Mouse (Mus musculus) hindbrain, embryonic 15.5 days (tissue): Measurements from ENCODE around the gene Degs2. TPM values are rescaled to one million over a fixed set of nuclear protein-coding genes. Genes with fewer than 3 reads are reported as not detected.

ENCODE experiments used
- ATAC-seq: fragments of 200-750 bp; cut with Nextera tagmentation; 2 replicates; pipeline ENCODE4 v1.8.0; 2017; ENCODE audit warnings: low read depth, moderate number of reproducible peaks, moderate TSS enrichment; ENCODE audit not compliant: low FRiP score
- H3K27ac ChIP-seq: fragments of 300-500 bp; sonication (generic); replicated peaks from 2 replicates; pipeline ENCODE4 v1.5.1; 2015; ENCODE audit warnings: mild to moderate bottlenecking, inconsistent platforms
- H3K27me3 ChIP-seq: fragments of 300-500 bp; sonication (generic); 2 replicates; pipeline ENCODE4 v1.6.1; 2015; ENCODE audit warnings: control low read depth, inconsistent platforms
- H3K36me3 ChIP-seq: fragments of 300-500 bp; sonication (generic); 2 replicates; pipeline ENCODE4 v1.6.1; 2015; ENCODE audit warnings: control low read depth, inconsistent platforms
- H3K4me1 ChIP-seq: fragments of 300-500 bp; sonication (generic); replicated peaks from 2 replicates; pipeline ENCODE4 v1.6.1; 2015; ENCODE audit warnings: control low read depth, inconsistent platforms
- H3K4me2 ChIP-seq: fragments of 300-500 bp; sonication (generic); 2 replicates; pipeline ENCODE4 v1.6.1; 2015; ENCODE audit warnings: moderate library complexity, mild to moderate bottlenecking, inconsistent platforms
- H3K4me3 ChIP-seq: fragments of 300-500 bp; sonication (generic); 2 replicates; pipeline ENCODE4 v1.5.1; 2015; ENCODE audit warnings: mild to moderate bottlenecking, inconsistent platforms
- H3K9ac ChIP-seq: fragments of 300-500 bp; sonication (generic); 2 replicates; pipeline ENCODE4 v1.6.1; 2015; ENCODE audit warnings: inconsistent platforms
- H3K9me3 ChIP-seq: fragments of 300-500 bp; sonication (generic); 2 replicates; pipeline ENCODE4 v1.6.1; 2016; ENCODE audit warnings: control low read depth, inconsistent platforms
- WGBS: fragments of 180-500 bp; shearing (Covaris S2); methylation state at CpG from one replicate; pipeline ENCODE4 v1.1.7; 2015; 5-methylcytosine and 5-hydroxymethylcytosine counted together
- polyA plus RNA-seq: library from polyadenylated mRNA; unstranded; fragments of >200 nt; fragmentation: Nextera tagmentation; extraction: Ambion mirVana; gene quantifications from 2 replicates; pipeline ENCODE4 v1.2.1, GENCODE M21; 2015

Gene Degs2
- polyA plus RNA-seq: 2.4 and 3.2 TPM in 2 replicates

GRCm38 (mm10) chr12:108702185-108702584 is at the start of gene Degs2:
Gene Degs2 (minus strand): TSS chr12:108702315.
- H3K36me3 ChIP-seq: no peaks in the 10 kb centered on the region
- H3K9ac ChIP-seq: peak within 1 kb of the TSS; percentile 25; the same call in 1 of the 2 replicates
- H3K4me3 ChIP-seq: peak within 1 kb of the TSS; percentile 33
- H3K27me3 ChIP-seq: peaks cover 33% of the 10 kb centered on the region
- ATAC-seq: peak; percentile 55; the same call in 1 of the 2 replicates
- peak within 1 kb of the TSS; percentile 68 for H3K4me2 ChIP-seq
- H3K4me1 ChIP-seq: peaks cover 10% of the 10 kb centered on the region
- H3K9me3 ChIP-seq: no peaks in the 10 kb centered on the region
- WGBS: under 1% methylated on average over 32 of the region's 32 CpGs
- no peak within 1 kb of the TSS for H3K27ac ChIP-seq

- 35% methylated on average over 9 of the region's 9 CpGs for WGBS
- Histone ChIP-seq H3K4me3 (no peak overlapping the region), H3K9ac (no peak overlapping the region), H3K36me3 (no peaks in the 10 kb centered on the region), H3K4me2 (no peak overlapping the region), H3K9me3 (no peaks in the 10 kb centered on the region), H3K4me1 (no peaks in the 10 kb centered on the region), H3K27ac (no peak overlapping the region), H3K27me3 (no peaks in the 10 kb centered on the region)
- no peak for ATAC-seq
These were observed 49.7 kb upstream of the Degs2 start for GRCm38 (mm10) chr12:108751790-108752189.

GRCm38 (mm10) chr12:108750226-108750625 is 48.1 kb upstream of the Degs2 start:
- 77% methylated on average over 3 of the region's 3 CpGs for WGBS
- Histone ChIP-seq H3K4me2 (no peak overlapping the region), H3K9me3 (no peaks in the 10 kb centered on the region), H3K4me1 (no peaks in the 10 kb centered on the region), H3K36me3 (no peaks in the 10 kb centered on the region), H3K9ac (no peak overlapping the region), H3K27ac (no peak overlapping the region), H3K27me3 (no peaks in the 10 kb centered on the region), H3K4me3 (no peak overlapping the region)
- ATAC-seq: no peak

GRCm38 (mm10) chr12:108749454-108749853 is 47.3 kb upstream of the Degs2 start:
- no peak overlapping the region for H3K27ac ChIP-seq
- no peaks in the 10 kb centered on the region for H3K4me1 ChIP-seq
- H3K36me3 ChIP-seq: no peaks in the 10 kb centered on the region
- no peaks in the 10 kb centered on the region for H3K9me3 ChIP-seq
- H3K4me3 ChIP-seq: no peak overlapping the region
- ATAC-seq: no peak
- no peak overlapping the region for H3K4me2 ChIP-seq
- WGBS: 87% methylated on average over 9 of the region's 9 CpGs
- H3K27me3 ChIP-seq: no peaks in the 10 kb centered on the region
- H3K9ac ChIP-seq: no peak overlapping the region

- ATAC-seq: no peak
- Histone ChIP-seq H3K36me3 (no peaks in the 10 kb centered on the region), H3K4me3 (no peak overlapping the region), H3K27ac (no peak overlapping the region), H3K4me1 (no peaks in the 10 kb centered on the region), H3K9ac (no peak overlapping the region), H3K27me3 (no peaks in the 10 kb centered on the region), H3K9me3 (no peaks in the 10 kb centered on the region), H3K4me2 (no peak overlapping the region)
- 76% methylated on average over 6 of the region's 6 CpGs for WGBS
These were observed 46.9 kb upstream of the Degs2 start for GRCm38 (mm10) chr12:108749019-108749418.

GRCm38 (mm10) chr12:108745990-108746389 is 43.9 kb upstream of the Degs2 start:
- no peaks in the 10 kb centered on the region for H3K9me3 ChIP-seq
- no peak overlapping the region for H3K4me2 ChIP-seq
- no peak for ATAC-seq
- no peaks in the 10 kb centered on the region for H3K27me3 ChIP-seq
- no peaks in the 10 kb centered on the region for H3K36me3 ChIP-seq
- H3K9ac ChIP-seq: no peak overlapping the region
- no peak overlapping the region for H3K4me3 ChIP-seq
- no peaks in the 10 kb centered on the region for H3K4me1 ChIP-seq
- H3K27ac ChIP-seq: no peak overlapping the region

- no peaks in the 10 kb centered on the region for H3K36me3 ChIP-seq
- no peak overlapping the region for H3K9ac ChIP-seq
- no peak overlapping the region for H3K27ac ChIP-seq
- no peak for ATAC-seq
- H3K9me3 ChIP-seq: no peaks in the 10 kb centered on the region
- 83% methylated on average over 4 of the region's 4 CpGs for WGBS
- no peaks in the 10 kb centered on the region for H3K4me1 ChIP-seq
- no peak overlapping the region for H3K4me2 ChIP-seq
- no peak overlapping the region for H3K4me3 ChIP-seq
- no peaks in the 10 kb centered on the region for H3K27me3 ChIP-seq
These were observed 40.1 kb upstream of the Degs2 start for GRCm38 (mm10) chr12:108742241-108742640.

- ATAC-seq: no peak
- Histone ChIP-seq H3K4me1 (no peaks in the 10 kb centered on the region), H3K9ac (no peak overlapping the region), H3K4me2 (no peak overlapping the region), H3K27me3 (no peaks in the 10 kb centered on the region), H3K27ac (no peak overlapping the region), H3K9me3 (no peaks in the 10 kb centered on the region), H3K36me3 (no peaks in the 10 kb centered on the region), H3K4me3 (no peak overlapping the region)
- 83% methylated on average over 2 of the region's 2 CpGs for WGBS
These were observed 39.4 kb upstream of the Degs2 start for GRCm38 (mm10) chr12:108741472-108741871.

GRCm38 (mm10) chr12:108738745-108739144 is 36.6 kb upstream of the Degs2 start:
- Histone ChIP-seq H3K4me3 (no peak overlapping the region), H3K9me3 (no peaks in the 10 kb centered on the region), H3K4me1 (no peaks in the 10 kb centered on the region), H3K27ac (no peak overlapping the region), H3K9ac (no peak overlapping the region), H3K36me3 (no peaks in the 10 kb centered on the region), H3K27me3 (no peaks in the 10 kb centered on the region), H3K4me2 (no peak overlapping the region)
- no peak for ATAC-seq
- 90% methylated on average over 12 of the region's 12 CpGs for WGBS

GRCm38 (mm10) chr12:108737838-108738237 is 35.7 kb upstream of the Degs2 start:
- WGBS: 93% methylated on average over 7 of the region's 7 CpGs
- no peak for ATAC-seq
- no peaks in the 10 kb centered on the region for H3K9me3 ChIP-seq
- no peaks in the 10 kb centered on the region for H3K36me3 ChIP-seq
- no peak overlapping the region for H3K9ac ChIP-seq
- H3K27ac ChIP-seq: no peak overlapping the region
- no peaks in the 10 kb centered on the region for H3K27me3 ChIP-seq
- no peak overlapping the region for H3K4me3 ChIP-seq
- no peaks in the 10 kb centered on the region for H3K4me1 ChIP-seq
- no peak overlapping the region for H3K4me2 ChIP-seq

- Histone ChIP-seq H3K9ac (no peak overlapping the region), H3K4me2 (no peak overlapping the region), H3K4me1 (no peaks in the 10 kb centered on the region), H3K36me3 (no peaks in the 10 kb centered on the region), H3K9me3 (no peaks in the 10 kb centered on the region), H3K27me3 (no peaks in the 10 kb centered on the region), H3K27ac (no peak overlapping the region), H3K4me3 (no peak overlapping the region)
- WGBS: 85% methylated on average over 2 of the region's 2 CpGs
- no peak for ATAC-seq
These were observed 32.3 kb upstream of the Degs2 start for GRCm38 (mm10) chr12:108734386-108734785.

- H3K36me3 ChIP-seq: no peaks in the 10 kb centered on the region
- no peak for ATAC-seq
- no peak overlapping the region for H3K9ac ChIP-seq
- H3K4me1 ChIP-seq: no peaks in the 10 kb centered on the region
- no peaks in the 10 kb centered on the region for H3K9me3 ChIP-seq
- no peaks in the 10 kb centered on the region for H3K27me3 ChIP-seq
- H3K27ac ChIP-seq: no peak overlapping the region
- H3K4me2 ChIP-seq: no peak overlapping the region
- 85% methylated on average over 3 of the region's 3 CpGs for WGBS
- no peak overlapping the region for H3K4me3 ChIP-seq
These were observed 21.7 kb upstream of the Degs2 start for GRCm38 (mm10) chr12:108723841-108724240.

GRCm38 (mm10) chr12:108722464-108722863 is 20.3 kb upstream of the Degs2 start:
- WGBS: 96% methylated on average over 4 of the region's 4 CpGs
- ATAC-seq: no peak

More at GRCm38 (mm10) chr12:108722464-108722863, 20.3 kb upstream of the Degs2 start:
- Histone ChIP-seq H3K9me3 (no peaks in the 10 kb centered on the region), H3K4me3 (no peak overlapping the region), H3K27ac (no peak overlapping the region), H3K27me3 (no peaks in the 10 kb centered on the region), H3K4me1 (no peaks in the 10 kb centered on the region), H3K9ac (no peak overlapping the region), H3K4me2 (no peak overlapping the region), H3K36me3 (no peaks in the 10 kb centered on the region)
